Mouse (Mus musculus): Measurements from ENCODE around the gene Dst. TPM values are rescaled to one million over a fixed set of nuclear protein-coding genes. Genes with fewer than 3 reads are reported as not detected.

Gene Dst
- polyA plus RNA-seq, 1 experiment from 2014 or later: 15.6 TPM

DNA sequence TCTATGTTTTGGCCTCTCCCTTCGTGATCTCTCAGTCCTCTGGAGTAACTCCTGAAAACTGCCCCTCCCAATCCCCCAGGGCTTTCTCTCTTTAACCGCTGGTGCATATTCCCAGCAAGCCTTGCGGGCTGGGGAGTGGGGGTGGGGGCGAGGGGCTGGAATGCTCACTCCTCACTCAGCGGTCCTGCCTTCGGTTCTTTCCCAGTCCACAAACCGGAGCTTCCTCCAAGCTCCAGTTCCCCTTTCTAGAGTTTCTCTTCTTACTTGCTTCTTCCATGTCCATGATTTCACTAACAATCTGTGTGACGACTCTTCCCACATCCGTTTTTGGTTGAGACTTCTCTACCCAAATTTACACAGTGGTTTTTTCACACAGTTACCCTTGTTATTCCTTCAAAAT, 4.4 kb upstream of the Dst start:
- Histone ChIP-seq H3K4me1 (ENCODE audit: insufficient read depth) (no peaks in the 10 kb centered on the region), H3K27me3 (ENCODE audit: insufficient read depth, low read length) (peaks cover 25% of the 10 kb centered on the region), H3K27ac (ENCODE audit: low read depth) (no peak overlapping the region), H3K9ac (no peak overlapping the region), H3K36me3 (ENCODE audit: insufficient read depth) (no peaks in the 10 kb centered on the region), H3K4me3 (ENCODE audit: low read depth, low read length) (no peak overlapping the region), H3K9me3 (ENCODE audit: low read depth, low read length) (no peaks in the 10 kb centered on the region), H3K4me2 (peak overlapping the region; percentile 32; the same call in 1 of the 2 replicates)
- ATAC-seq (ENCODE audit: insufficient read depth) (no peak), DNase-seq (no peak)
- WGBS: 29% methylated on average over 9 of the region's 9 CpGs
- TF ChIP-seq CTCF (IDR thresholded peaks at IDR 0.05; ENCODE audit: low read depth): no peak

DNA sequence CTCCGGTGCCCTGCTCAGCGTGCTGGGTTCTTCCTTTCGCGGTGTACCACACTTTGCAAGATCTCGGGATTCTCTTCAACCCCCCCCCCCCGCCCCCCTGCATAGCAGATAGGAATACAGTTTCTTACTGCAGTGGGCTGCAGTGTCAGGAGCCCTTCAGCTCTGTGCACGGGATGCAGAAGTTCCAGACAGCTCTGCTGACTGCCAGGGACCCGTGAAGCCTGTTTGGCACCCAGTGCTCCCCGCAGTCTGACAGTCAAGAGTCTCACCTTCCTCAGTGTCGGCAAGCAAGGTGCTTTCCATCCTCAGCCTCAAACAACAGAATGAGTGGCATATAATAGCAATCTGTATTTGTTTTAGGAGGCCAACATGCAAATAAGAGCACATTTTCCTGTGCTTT, 1.8 kb upstream of the Dst start:
- Histone ChIP-seq H3K4me1 (ENCODE audit: insufficient read depth) (no peaks in the 10 kb centered on the region), H3K27ac (ENCODE audit: low read depth) (no peak overlapping the region), H3K9me3 (ENCODE audit: low read depth, low read length) (no peaks in the 10 kb centered on the region), H3K9ac (no peak overlapping the region), H3K27me3 (ENCODE audit: insufficient read depth, low read length) (peaks cover 39% of the 10 kb centered on the region), H3K36me3 (ENCODE audit: insufficient read depth) (no peaks in the 10 kb centered on the region), H3K4me3 (ENCODE audit: low read depth, low read length) (no peak overlapping the region), H3K4me2 (no peak overlapping the region)
- TF ChIP-seq CTCF (IDR thresholded peaks at IDR 0.05; ENCODE audit: low read depth): no peak
- no peak for ATAC-seq (ENCODE audit: insufficient read depth)
- DNase-seq: no peak
- 20% methylated on average over 10 of the region's 10 CpGs for WGBS

DNA sequence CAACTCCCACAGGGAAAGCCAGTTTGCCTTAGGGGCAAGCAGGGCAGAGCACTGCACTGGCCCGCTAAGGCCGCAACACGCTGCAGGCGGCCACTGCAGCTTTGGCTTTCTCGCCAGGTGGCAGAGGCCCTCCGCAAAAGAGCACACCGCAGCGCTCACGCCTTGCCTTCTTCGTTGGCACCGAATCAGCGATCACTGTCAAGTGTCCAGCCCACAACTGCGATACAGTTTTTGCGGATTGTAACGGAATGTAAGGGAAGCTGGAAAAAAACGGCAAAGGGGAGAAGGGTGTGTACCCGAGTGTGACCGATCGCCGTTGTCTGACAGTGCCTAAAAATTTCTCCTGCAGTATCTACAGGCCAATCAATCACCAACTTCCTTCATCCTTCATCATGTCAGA, 1.1 kb upstream of the Dst start:
- peak; percentile 32 for DNase-seq
- H3K9ac ChIP-seq: peak overlapping the region; percentile 54
- WGBS: 2% methylated on average over 20 of the region's 20 CpGs

DNA sequence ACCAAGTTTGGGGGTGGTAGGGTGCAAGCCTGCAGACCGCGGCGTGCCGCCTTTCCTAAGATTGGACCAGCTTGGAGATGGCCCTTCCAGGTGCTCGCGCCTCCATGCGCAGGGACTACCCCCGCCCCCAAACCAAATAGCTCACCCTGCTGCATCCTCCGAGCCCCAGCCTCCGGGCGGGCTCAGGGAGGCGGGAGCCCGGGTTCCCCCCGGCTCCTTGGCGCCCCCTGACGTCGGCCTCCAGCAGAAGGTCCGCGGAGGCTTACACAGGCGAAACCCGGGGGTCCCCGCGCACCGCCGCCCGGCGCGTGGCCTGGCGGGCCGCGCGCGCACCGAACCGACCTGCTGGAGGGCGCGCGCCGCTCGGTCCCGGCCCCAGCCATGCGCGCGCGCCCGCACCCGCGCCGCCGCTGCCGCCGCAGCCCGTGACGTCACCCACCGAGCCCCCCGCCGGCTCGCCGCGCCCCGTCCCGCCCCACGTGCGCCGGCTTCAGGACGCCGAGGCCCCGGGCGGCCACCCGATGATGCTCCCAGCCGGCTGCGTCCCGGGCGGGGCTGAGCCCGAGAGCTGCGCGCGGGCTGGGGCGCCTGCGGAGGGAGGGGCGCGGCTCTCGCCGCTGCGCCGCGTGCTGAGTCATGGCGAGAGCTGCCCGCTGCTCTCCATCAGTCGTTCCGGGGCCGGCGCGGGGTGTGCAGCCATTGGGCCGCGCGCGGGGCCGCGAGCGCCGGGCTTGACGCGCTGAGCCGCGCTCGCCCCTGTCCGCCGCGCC, 419 bp upstream of the Dst start, which contains the start of gene Bend6:
Gene Bend6, minus strand, starts transcription at position 396 of the 770 bp plus-strand sequence.
- Histone ChIP-seq H3K27ac (ENCODE audit: low read depth) (no peak within 1 kb of the TSS), H3K4me1 (ENCODE audit: insufficient read depth) (no peaks in the 10 kb centered on the region), H3K9me3 (ENCODE audit: low read depth, low read length) (no peaks in the 10 kb centered on the region), H3K27me3 (ENCODE audit: insufficient read depth, low read length) (peaks cover 39% of the 10 kb centered on the region), H3K36me3 (ENCODE audit: insufficient read depth) (no peaks in the 10 kb centered on the region), H3K4me3 (ENCODE audit: low read depth, low read length) (peak within 1 kb of the TSS; percentile 52), H3K4me2 (peak within 1 kb of the TSS; percentile 96), H3K9ac (peak within 1 kb of the TSS; percentile 54)
- WGBS: under 1% methylated on average over 72 of the region's 110 CpGs
- DNase-seq (peak; percentile 74), ATAC-seq (ENCODE audit: insufficient read depth) (peak; percentile 88)
- TF ChIP-seq CTCF (IDR thresholded peaks at IDR 0.05; ENCODE audit: low read depth): peak; percentile 39; the same call in 1 of the 2 replicates

More for the DNA sequence above, 1.1 kb upstream of the Dst start:
- Histone ChIP-seq H3K4me2 (peak overlapping the region; percentile 96), H3K4me1 (ENCODE audit: insufficient read depth) (no peaks in the 10 kb centered on the region), H3K4me3 (ENCODE audit: low read depth, low read length) (peak overlapping the region; percentile 52), H3K36me3 (ENCODE audit: insufficient read depth) (no peaks in the 10 kb centered on the region), H3K27me3 (ENCODE audit: insufficient read depth, low read length) (peaks cover 39% of the 10 kb centered on the region), H3K9me3 (ENCODE audit: low read depth, low read length) (no peaks in the 10 kb centered on the region), H3K27ac (ENCODE audit: low read depth) (no peak overlapping the region)
- ATAC-seq (ENCODE audit: insufficient read depth): peak; percentile 8; the same call in 1 of the 2 replicates
- 0 out of 2 replicates have a peak, but pooled peaks have one; percentile 9 for TF ChIP-seq CTCF (IDR thresholded peaks at IDR 0.05; ENCODE audit: low read depth)

DNA sequence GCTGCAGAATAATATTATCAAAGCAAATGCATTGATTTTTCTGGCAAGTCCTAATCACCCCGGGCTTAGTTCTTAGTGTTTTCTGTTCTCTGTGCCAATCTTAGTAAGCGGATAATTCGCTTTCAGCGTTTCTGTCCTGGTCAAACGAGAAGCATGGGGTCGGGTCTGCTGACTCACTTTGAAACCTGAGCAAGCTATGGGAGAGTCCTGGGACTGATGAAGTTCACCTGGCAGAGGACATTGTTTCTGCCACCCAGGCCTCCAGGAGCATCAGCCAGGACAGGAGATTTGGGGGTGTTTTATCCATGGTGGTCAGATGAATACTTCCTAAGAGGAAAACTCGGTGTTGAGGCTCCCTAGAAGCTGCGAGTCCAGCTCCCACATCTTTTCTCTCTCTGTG, 3.6 kb downstream of the Dst start:
- TF ChIP-seq CTCF (IDR thresholded peaks at IDR 0.05; ENCODE audit: low read depth): no peak

DNA sequence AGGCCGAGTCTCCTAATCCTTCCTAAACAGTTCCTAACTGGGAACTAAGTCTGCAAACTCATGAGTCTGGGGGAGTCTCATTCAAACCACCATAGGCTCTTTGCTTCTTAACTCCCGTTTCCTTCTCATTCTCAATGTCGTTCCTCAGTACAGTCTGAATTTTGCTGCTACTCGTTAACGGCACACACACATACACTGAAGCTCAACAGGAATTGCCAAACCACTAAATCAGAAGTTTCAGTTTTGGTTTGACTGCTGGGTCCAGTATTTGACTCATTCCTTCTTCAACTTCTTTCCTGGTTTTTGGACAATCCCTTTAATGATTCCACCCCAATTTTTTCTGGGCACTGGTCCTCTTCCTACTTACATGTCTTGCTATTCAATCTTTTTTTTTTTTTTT, 8.5 kb downstream of the Dst start:
- no peak overlapping the region for H3K9ac ChIP-seq
- H3K4me2 ChIP-seq: no peak overlapping the region
- no peaks in the 10 kb centered on the region for H3K36me3 ChIP-seq (ENCODE audit: insufficient read depth)
- TF ChIP-seq CTCF (IDR thresholded peaks at IDR 0.05; ENCODE audit: low read depth): no peak
- WGBS: 91% methylated on average over 5 of the region's 5 CpGs
- no peaks in the 10 kb centered on the region for H3K27me3 ChIP-seq (ENCODE audit: insufficient read depth, low read length)
- H3K27ac ChIP-seq (ENCODE audit: low read depth): no peak overlapping the region
- H3K4me3 ChIP-seq (ENCODE audit: low read depth, low read length): no peak overlapping the region
- DNase-seq (no peak), ATAC-seq (ENCODE audit: insufficient read depth) (no peak)
- no peaks in the 10 kb centered on the region for H3K4me1 ChIP-seq (ENCODE audit: insufficient read depth)
- no peaks in the 10 kb centered on the region for H3K9me3 ChIP-seq (ENCODE audit: low read depth, low read length)

More for the DNA sequence above, 3.6 kb downstream of the Dst start:
- WGBS: 67% methylated on average over 8 of the region's 8 CpGs
- Histone ChIP-seq H3K9me3 (ENCODE audit: low read depth, low read length) (no peaks in the 10 kb centered on the region), H3K4me2 (no peak overlapping the region), H3K9ac (no peak overlapping the region), H3K4me3 (ENCODE audit: low read depth, low read length) (no peak overlapping the region), H3K27ac (ENCODE audit: low read depth) (no peak overlapping the region), H3K27me3 (ENCODE audit: insufficient read depth, low read length) (peaks cover 28% of the 10 kb centered on the region), H3K4me1 (ENCODE audit: insufficient read depth) (no peaks in the 10 kb centered on the region), H3K36me3 (ENCODE audit: insufficient read depth) (no peaks in the 10 kb centered on the region)
- ATAC-seq (ENCODE audit: insufficient read depth) (no peak), DNase-seq (no peak)

DNA sequence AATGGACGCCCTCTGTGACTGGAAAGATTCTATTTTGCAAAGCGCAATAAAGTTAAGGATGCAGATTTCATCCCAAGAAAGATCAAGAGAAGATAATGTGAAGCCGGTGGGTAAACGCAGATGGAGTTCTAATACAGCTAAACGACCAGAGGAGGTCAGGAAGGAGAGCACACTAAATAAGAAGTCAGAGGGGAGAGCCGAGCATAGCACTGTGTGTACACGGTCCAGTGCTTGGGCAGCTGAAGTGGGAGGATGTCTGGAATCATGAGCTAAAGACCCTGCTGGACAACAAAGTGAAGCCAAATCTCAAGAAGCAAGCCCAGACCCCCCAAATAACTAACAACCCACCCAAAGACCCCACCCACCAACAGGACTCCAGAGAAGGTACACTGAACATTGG, 14.9 kb downstream of the Dst start:
- no peak overlapping the region for H3K4me2 ChIP-seq
- no peaks in the 10 kb centered on the region for H3K36me3 ChIP-seq (ENCODE audit: insufficient read depth)
- no peak overlapping the region for H3K27ac ChIP-seq (ENCODE audit: low read depth)
- DNase-seq: no peak
- no peak overlapping the region for H3K4me3 ChIP-seq (ENCODE audit: low read depth, low read length)
- no peaks in the 10 kb centered on the region for H3K4me1 ChIP-seq (ENCODE audit: insufficient read depth)
- H3K9me3 ChIP-seq (ENCODE audit: low read depth, low read length): no peaks in the 10 kb centered on the region
- H3K9ac ChIP-seq: no peak overlapping the region
- 61% methylated on average over 7 of the region's 7 CpGs for WGBS
- no peak for ATAC-seq (ENCODE audit: insufficient read depth)
- H3K27me3 ChIP-seq (ENCODE audit: insufficient read depth, low read length): no peaks in the 10 kb centered on the region
- no peak for TF ChIP-seq CTCF (IDR thresholded peaks at IDR 0.05; ENCODE audit: low read depth)
